Mouse (Mus musculus) E14TG2a.4 (cell line): ENCODE results near the gene 1700024P04Rik.

Source experiments
- CTCF ChIP-seq: conservative IDR thresholded peaks from 2 replicates; pipeline ENCODE4 v1.5.1; 2014; ENCODE audit warnings: low read length
- NANOG ChIP-seq: IDR thresholded peaks from 2 replicates; pipeline ENCODE4 v1.6.1; 2014; ENCODE audit warnings: borderline replicate concordance, low read length, mixed read lengths
- POU5F1 ChIP-seq: IDR thresholded peaks from 2 replicates; pipeline ENCODE4 v1.6.1; 2014; ENCODE audit warnings: low read length, borderline replicate concordance

DNA sequence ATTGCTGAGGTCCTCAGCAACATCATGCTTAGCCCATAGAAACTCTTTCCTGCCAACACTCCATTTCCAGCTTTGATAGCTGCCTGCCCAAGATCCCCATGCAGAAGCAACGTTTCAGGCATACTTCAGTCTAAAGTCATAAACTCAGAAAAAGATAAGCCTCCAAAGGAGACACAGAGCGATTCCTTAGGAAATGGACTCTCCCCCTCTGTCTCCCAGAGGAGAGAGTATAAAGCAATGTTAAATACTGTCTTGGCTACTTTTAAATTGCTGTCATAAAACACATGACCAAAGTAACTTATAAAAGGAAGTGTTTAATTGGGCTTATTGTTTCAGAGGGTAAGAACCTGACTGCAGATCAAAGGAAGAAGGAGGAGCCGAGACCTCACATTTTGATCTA lies 12.3 kb downstream of the 1700024P04Rik start:
- TF ChIP-seq CTCF: no peak
- no peak for TF ChIP-seq POU5F1
- TF ChIP-seq NANOG: no peak
